Mouse (Mus musculus) heart, embryonic 13.5 days (tissue): Measurements from ENCODE around the gene Ghdc. TPM values are rescaled to one million over a fixed set of nuclear protein-coding genes. Genes with fewer than 3 reads are reported as not detected.

Experiments used
- ATAC-seq: fragments of 200-750 bp; cut with Nextera tagmentation; 2 replicates; pipeline ENCODE4 v1.8.0; 2017; ENCODE audit warnings: moderate TSS enrichment; ENCODE audit not compliant: insufficient number of reproducible peaks, low FRiP score, low TSS enrichment; ENCODE audit errors: extremely low read depth
- H3K27ac ChIP-seq: fragments of 300-500 bp; sonication (generic); replicated peaks from 2 replicates; pipeline ENCODE4 v1.5.1; 2015; ENCODE audit warnings: moderate library complexity, mild to moderate bottlenecking, inconsistent platforms
- H3K27me3 ChIP-seq: fragments of 300-500 bp; sonication (generic); replicated peaks from 2 replicates; pipeline ENCODE4 v1.6.1; 2015; ENCODE audit warnings: mild to moderate bottlenecking, inconsistent platforms
- H3K36me3 ChIP-seq: fragments of 300-500 bp; sonication (generic); 2 replicates; pipeline ENCODE4 v1.6.1; 2015; ENCODE audit warnings: mild to moderate bottlenecking, inconsistent platforms
- H3K4me1 ChIP-seq: fragments of 300-500 bp; sonication (generic); 2 replicates; pipeline ENCODE4 v1.6.1; 2015; ENCODE audit warnings: inconsistent platforms
- H3K4me2 ChIP-seq: fragments of 300-500 bp; sonication (generic); 2 replicates; pipeline ENCODE4 v1.6.1; 2015; ENCODE audit warnings: inconsistent platforms, mild to moderate bottlenecking, moderate library complexity
- H3K4me3 ChIP-seq: fragments of 300-500 bp; sonication (generic); 2 replicates; pipeline ENCODE4 v1.5.1; 2015; ENCODE audit warnings: moderate library complexity, mild to moderate bottlenecking, inconsistent platforms
- H3K9ac ChIP-seq: fragments of 300-500 bp; sonication (generic); 2 replicates; pipeline ENCODE4 v1.6.1; 2015; ENCODE audit warnings: inconsistent platforms, mild to moderate bottlenecking, moderate library complexity
- H3K9me3 ChIP-seq: fragments of 300-500 bp; sonication (generic); 2 replicates; pipeline ENCODE4 v1.6.1; 2016; ENCODE audit warnings: inconsistent platforms
- WGBS: fragments of 180-500 bp; shearing (Covaris S2); methylation state at CpG from one replicate; pipeline ENCODE4 v1.1.7; 2015; ENCODE audit warnings: mixed read lengths; 5-methylcytosine and 5-hydroxymethylcytosine counted together
- polyA plus RNA-seq: library from polyadenylated mRNA; unstranded; fragments of >200 nt; fragmentation: Nextera tagmentation; extraction: Ambion mirVana; gene quantifications from 2 replicates; pipeline ENCODE4 v1.2.1, GENCODE M21; 2015

Ghdc gene
- polyA plus RNA-seq, 1 experiment from 2014 or later = 6.0 TPM

- Histone ChIP-seq H3K27ac (no peak overlapping the region), H3K4me3 (no peak overlapping the region), H3K4me2 (no peak overlapping the region), H3K36me3 (peaks cover 37% of the 10 kb centered on the region), H3K4me1 (peaks cover 11% of the 10 kb centered on the region), H3K9ac (no peak overlapping the region), H3K9me3 (no peaks in the 10 kb centered on the region), H3K27me3 (no peaks in the 10 kb centered on the region)
- ATAC-seq = no peak
- WGBS = 79% methylated on average over 4 of the region's 4 CpGs
Observed at GRCm38 (mm10) chr11:100729976-100730375, 40.8 kb downstream of the Ghdc start.

- no peak overlapping the region for H3K27ac ChIP-seq
- H3K9me3 ChIP-seq = no peaks in the 10 kb centered on the region
- no peak overlapping the region for H3K4me3 ChIP-seq
- peaks cover 22% of the 10 kb centered on the region for H3K4me1 ChIP-seq
- H3K27me3 ChIP-seq = no peaks in the 10 kb centered on the region
- H3K36me3 ChIP-seq = peaks cover 37% of the 10 kb centered on the region
- no peak overlapping the region for H3K4me2 ChIP-seq
- no peak overlapping the region for H3K9ac ChIP-seq
- WGBS = 85% methylated on average over 6 of the region's 6 CpGs
- no peak for ATAC-seq
Observed at GRCm38 (mm10) chr11:100728601-100729000, 42.2 kb downstream of the Ghdc start.

- WGBS = 94% methylated on average over 3 of the region's 3 CpGs
- Histone ChIP-seq H3K9ac (no peak overlapping the region), H3K36me3 (peaks cover 25% of the 10 kb centered on the region), H3K4me3 (no peak overlapping the region), H3K27me3 (no peaks in the 10 kb centered on the region), H3K4me1 (peaks cover 36% of the 10 kb centered on the region), H3K4me2 (no peak overlapping the region), H3K27ac (no peak overlapping the region), H3K9me3 (no peaks in the 10 kb centered on the region)
- ATAC-seq = no peak
Observed at GRCm38 (mm10) chr11:100727201-100727600, 43.6 kb downstream of the Ghdc start.

GRCm38 (mm10) chr11:100724919-100725512 lies 45.7 kb downstream of the Ghdc start:
- H3K4me2 ChIP-seq = peak overlapping the region; percentile 0; the same call in 1 of the 2 replicates
- 26% methylated on average over 5 of the region's 5 CpGs for WGBS

GRCm38 (mm10) chr11:100722493-100723028 lies 48.2 kb downstream of the Ghdc start:
- Histone ChIP-seq H3K4me3 (no peak overlapping the region), H3K9ac (peak overlapping the region; percentile 62)

More at GRCm38 (mm10) chr11:100724919-100725512, 45.7 kb downstream of the Ghdc start:
- Histone ChIP-seq H3K4me3 (no peak overlapping the region), H3K27ac (peak overlapping the region; percentile 74), H3K27me3 (no peaks in the 10 kb centered on the region), H3K36me3 (peaks cover 18% of the 10 kb centered on the region), H3K4me1 (peaks cover 58% of the 10 kb centered on the region), H3K9ac (no peak overlapping the region; the same call in 1 of the 2 replicates), H3K9me3 (no peaks in the 10 kb centered on the region)
- ATAC-seq = no peak

GRCm38 (mm10) chr11:100721776-100722492 lies 48.8 kb downstream of the Ghdc start:
- Histone ChIP-seq H3K4me1 (peaks cover 67% of the 10 kb centered on the region), H3K4me2 (peak overlapping the region; percentile 40), H3K36me3 (peaks cover 30% of the 10 kb centered on the region), H3K9ac (peak overlapping the region; percentile 62), H3K4me3 (no peak overlapping the region), H3K9me3 (no peaks in the 10 kb centered on the region), H3K27me3 (no peaks in the 10 kb centered on the region), H3K27ac (peak overlapping the region; percentile 85)
- WGBS = 29% methylated on average over 8 of the region's 8 CpGs
- ATAC-seq = no peak

More at GRCm38 (mm10) chr11:100722493-100723028, 48.2 kb downstream of the Ghdc start:
- H3K9me3 ChIP-seq = no peaks in the 10 kb centered on the region
- no peak for ATAC-seq
- H3K36me3 ChIP-seq = peaks cover 24% of the 10 kb centered on the region
- H3K4me2 ChIP-seq = peak overlapping the region; percentile 40
- 40% methylated on average over 2 of the region's 2 CpGs for WGBS
- H3K27ac ChIP-seq = peak overlapping the region; percentile 85
- H3K4me1 ChIP-seq = peaks cover 67% of the 10 kb centered on the region
- no peaks in the 10 kb centered on the region for H3K27me3 ChIP-seq

- peak overlapping the region; percentile 69 for H3K9ac ChIP-seq
- peaks cover 67% of the 10 kb centered on the region for H3K4me1 ChIP-seq
- H3K4me2 ChIP-seq = peak overlapping the region; percentile 40
Observed at GRCm38 (mm10) chr11:100721254-100721653, 49.5 kb downstream of the Ghdc start.

GRCm38 (mm10) chr11:100720345-100720744 lies 50.4 kb downstream of the Ghdc start:
- H3K4me1 ChIP-seq = peaks cover 62% of the 10 kb centered on the region
- no peak overlapping the region for H3K4me2 ChIP-seq
- H3K9ac ChIP-seq = peak overlapping the region; percentile 69
- 37% methylated on average over 5 of the region's 5 CpGs for WGBS
- no peaks in the 10 kb centered on the region for H3K27me3 ChIP-seq
- H3K4me3 ChIP-seq = no peak overlapping the region
- H3K9me3 ChIP-seq = no peaks in the 10 kb centered on the region
- peak overlapping the region; percentile 85 for H3K27ac ChIP-seq
- ATAC-seq = no peak
- peaks cover 46% of the 10 kb centered on the region for H3K36me3 ChIP-seq

More at GRCm38 (mm10) chr11:100721254-100721653, 49.5 kb downstream of the Ghdc start:
- no peak overlapping the region for H3K4me3 ChIP-seq
- no peaks in the 10 kb centered on the region for H3K9me3 ChIP-seq
- ATAC-seq = no peak
- WGBS = 46% methylated on average over 4 of the region's 4 CpGs
- H3K27ac ChIP-seq = peak overlapping the region; percentile 85
- H3K27me3 ChIP-seq = no peaks in the 10 kb centered on the region
- H3K36me3 ChIP-seq = peaks cover 37% of the 10 kb centered on the region

GRCm38 (mm10) chr11:100719893-100720292 lies 50.9 kb downstream of the Ghdc start:
- H3K27me3 ChIP-seq = no peaks in the 10 kb centered on the region
- 82% methylated on average over 11 of the region's 11 CpGs for WGBS
- H3K4me2 ChIP-seq = no peak overlapping the region
- peaks cover 59% of the 10 kb centered on the region for H3K4me1 ChIP-seq
- H3K9ac ChIP-seq = peak overlapping the region; percentile 69
- peaks cover 51% of the 10 kb centered on the region for H3K36me3 ChIP-seq
- peak overlapping the region; percentile 85 for H3K27ac ChIP-seq
- no peak overlapping the region for H3K4me3 ChIP-seq
- no peaks in the 10 kb centered on the region for H3K9me3 ChIP-seq
- ATAC-seq = no peak

GRCm38 (mm10) chr11:100719312-100719711 lies 51.4 kb downstream of the Ghdc start:
- Histone ChIP-seq H3K27ac (no peak overlapping the region), H3K4me1 (peaks cover 59% of the 10 kb centered on the region), H3K9ac (no peak overlapping the region), H3K4me3 (no peak overlapping the region), H3K36me3 (peaks cover 53% of the 10 kb centered on the region), H3K4me2 (no peak overlapping the region), H3K27me3 (no peaks in the 10 kb centered on the region), H3K9me3 (no peaks in the 10 kb centered on the region)
- ATAC-seq = no peak
- WGBS = 81% methylated on average over 3 of the region's 3 CpGs

- ATAC-seq = no peak
- Histone ChIP-seq H3K27ac (no peak overlapping the region), H3K4me2 (no peak overlapping the region), H3K36me3 (peaks cover 53% of the 10 kb centered on the region), H3K4me3 (no peak overlapping the region), H3K9me3 (no peaks in the 10 kb centered on the region), H3K27me3 (no peaks in the 10 kb centered on the region), H3K9ac (no peak overlapping the region), H3K4me1 (peaks cover 60% of the 10 kb centered on the region)
- 86% methylated on average over 4 of the region's 4 CpGs for WGBS
Observed at GRCm38 (mm10) chr11:100718866-100719265, 51.9 kb downstream of the Ghdc start.
